Mouse (Mus musculus) inflammation-experienced regulatory T-cells, adult 6 months (primary cell): Measurements from ENCODE around the gene Hmgb2. TPM values are rescaled to one million over a fixed set of nuclear protein-coding genes. Genes with fewer than 3 reads are reported as not detected.
"Not testable (repeated sequence)": the region's sequence is repeated elsewhere in the genome, so short reads cannot be mapped to it uniquely, and the experiment has no call there.

ENCODE experiments used
- ATAC-seq: one replicate; pipeline ENCODE4 v1.8.0; 2017
- polyA plus RNA-seq, 3 experiments: library from polyadenylated mRNA; unstranded; fragments of 100-300 nt; shearing (Covaris generic); gene quantifications; one replicate each; pipeline ENCODE4 v1.2.1; 2017

Gene Hmgb2
- polyA plus RNA-seq, 3 experiments from 2014 or later = 206 to 1,205 (median 248) TPM

DNA sequence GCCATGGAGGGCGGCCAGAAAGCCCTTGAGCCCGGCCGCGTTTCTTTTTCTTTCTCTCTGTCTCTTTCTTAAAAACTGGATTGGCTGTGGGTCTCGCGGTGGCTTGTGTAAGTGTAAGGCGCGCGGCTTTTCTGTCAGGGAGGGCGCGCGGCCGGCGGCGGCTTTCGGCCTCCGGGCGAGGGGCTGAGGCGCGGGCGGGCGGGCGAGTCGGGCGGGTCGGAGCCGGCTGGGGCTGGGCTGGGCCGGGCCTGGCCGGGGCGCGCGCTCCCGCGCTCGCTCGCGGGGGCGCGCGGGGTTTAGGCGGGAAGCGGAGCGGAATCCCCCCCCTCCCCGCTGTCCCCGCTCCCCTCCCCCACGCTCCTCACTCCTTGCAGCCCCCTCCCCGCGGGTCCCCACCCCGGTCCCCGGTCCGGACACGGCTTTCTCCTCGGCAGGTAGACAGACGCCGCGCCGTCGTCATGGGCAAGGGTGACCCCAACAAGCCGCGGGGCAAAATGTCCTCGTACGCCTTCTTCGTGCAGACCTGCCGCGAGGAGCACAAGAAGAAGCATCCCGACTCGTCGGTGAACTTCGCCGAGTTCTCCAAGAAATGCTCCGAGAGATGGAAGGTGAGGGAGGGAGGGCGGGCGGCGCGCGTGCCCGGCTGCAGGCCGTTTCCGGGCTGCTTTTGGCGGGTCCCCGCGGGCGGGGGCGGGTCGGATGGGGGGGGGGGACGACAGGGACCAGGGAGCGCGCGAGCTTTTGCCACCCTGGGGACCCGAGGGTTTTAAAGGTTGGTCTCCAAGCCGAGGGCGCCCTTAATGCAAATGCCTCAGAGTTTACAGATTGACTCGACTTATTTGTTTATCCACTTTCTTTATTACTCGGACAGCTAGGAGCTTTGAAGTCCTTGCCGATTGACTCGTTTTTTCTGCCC is 692 bp downstream of the Hmgb2 start:
- peak; percentile 6 for ATAC-seq

DNA sequence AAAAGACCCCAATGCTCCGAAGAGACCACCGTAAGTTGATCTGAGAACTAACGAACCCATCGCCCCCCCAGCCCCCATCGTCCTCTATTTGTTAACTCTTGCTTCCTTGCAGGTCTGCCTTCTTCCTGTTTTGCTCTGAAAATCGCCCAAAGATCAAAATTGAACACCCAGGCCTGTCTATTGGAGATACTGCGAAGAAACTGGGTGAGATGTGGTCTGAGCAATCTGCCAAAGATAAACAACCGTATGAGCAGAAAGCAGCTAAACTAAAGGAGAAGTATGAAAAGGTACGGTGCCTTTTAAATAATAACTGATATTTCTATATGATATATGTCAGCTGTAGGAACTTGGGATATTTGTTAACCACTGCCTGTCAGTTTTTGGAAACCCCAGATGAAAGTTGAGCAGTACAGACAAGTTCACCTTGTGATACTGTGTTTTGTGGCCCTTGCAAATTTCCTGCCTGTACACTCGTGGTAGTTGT is 1.5 kb downstream of the Hmgb2 start:
- ATAC-seq = not testable (repeated sequence)

DNA sequence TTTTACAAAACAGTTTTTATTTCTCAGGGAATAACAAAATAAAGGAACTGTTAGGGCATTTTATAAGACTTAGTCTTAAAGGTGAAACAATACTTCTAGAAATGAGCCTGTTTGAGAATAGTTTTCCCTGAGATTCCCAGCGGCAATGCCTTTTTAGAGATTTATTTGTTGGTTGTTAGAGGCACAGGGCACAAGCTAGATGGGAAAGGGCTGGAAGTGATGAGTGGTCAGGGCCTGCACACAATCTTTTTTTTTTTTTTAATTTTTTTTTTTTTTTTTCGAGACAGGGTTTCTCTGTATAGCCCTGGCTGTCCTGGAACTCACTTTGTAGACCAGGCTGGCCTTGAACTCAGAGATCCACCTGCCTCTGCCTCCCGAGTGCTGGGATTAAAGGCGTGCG is 5.0 kb downstream of the Hmgb2 start:
- not testable (repeated sequence) for ATAC-seq

DNA sequence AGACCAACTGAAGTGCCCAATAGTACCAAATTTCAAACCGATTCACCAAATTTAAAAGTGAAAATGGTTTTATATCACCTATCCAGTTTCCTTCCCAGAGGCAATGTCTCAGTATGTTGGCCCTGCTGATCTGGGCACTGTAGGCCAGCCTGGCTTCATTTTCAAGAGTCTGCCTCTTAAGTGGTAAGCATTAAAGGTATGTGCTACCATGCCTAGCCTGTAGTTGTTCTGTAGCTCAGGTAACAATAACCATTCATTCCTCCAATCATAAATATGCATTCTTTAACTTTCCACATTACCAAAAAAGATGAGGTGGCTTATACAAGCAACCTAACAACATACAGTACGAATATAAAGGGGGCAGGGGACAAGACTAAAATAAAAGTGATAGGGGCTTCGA is 6.0 kb downstream of the Hmgb2 start:
- no peak for ATAC-seq

DNA sequence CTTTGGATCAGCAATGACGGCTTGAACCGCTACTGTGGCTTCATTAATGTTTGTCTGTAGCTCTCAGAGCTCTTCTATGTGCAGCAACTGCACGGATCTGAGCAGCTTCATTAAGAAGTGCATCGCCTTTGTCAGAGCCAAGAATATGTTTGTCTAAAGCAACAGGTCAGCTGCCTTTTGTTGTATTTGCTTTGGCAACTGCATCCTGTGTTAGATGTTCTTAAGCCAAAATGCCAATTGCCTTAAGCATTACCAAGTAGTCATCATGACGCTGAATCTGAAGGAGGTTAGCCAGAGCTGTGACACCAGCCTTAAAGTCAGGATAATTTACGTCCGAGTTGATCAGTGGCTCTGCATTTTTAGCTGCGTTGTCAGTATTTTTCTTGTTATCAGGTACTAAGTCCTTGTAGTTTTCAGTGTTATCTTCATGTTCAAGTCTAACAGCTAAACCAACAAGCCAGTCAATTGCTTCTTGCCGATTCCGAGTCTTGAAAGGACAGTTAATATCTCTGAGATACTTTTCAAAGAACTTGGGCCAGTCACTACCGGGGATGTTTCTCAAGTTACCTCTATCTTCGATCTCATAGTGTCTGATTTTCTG is 8.6 kb downstream of the Hmgb2 start:
- no peak for ATAC-seq

DNA sequence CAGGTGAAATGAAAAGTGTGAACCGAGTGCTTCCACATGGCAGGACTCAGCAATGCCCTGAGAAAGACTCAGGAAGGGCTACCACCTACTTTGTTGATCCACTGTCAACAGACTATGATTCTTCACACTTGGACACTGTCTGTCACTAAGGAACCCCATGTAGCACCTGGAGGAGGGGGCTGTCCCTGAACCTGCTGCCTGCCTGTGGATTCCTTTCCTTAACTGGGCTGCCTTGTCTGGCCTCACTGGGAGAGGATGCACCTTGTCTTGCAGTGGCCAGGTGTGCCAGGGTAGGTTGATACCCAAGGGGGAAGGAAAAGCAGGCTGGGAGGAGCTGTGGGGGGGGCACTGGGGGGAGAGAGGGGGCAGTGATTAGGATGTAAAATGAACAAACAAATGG is 16.3 kb downstream of the Hmgb2 start:
- no peak for ATAC-seq

DNA sequence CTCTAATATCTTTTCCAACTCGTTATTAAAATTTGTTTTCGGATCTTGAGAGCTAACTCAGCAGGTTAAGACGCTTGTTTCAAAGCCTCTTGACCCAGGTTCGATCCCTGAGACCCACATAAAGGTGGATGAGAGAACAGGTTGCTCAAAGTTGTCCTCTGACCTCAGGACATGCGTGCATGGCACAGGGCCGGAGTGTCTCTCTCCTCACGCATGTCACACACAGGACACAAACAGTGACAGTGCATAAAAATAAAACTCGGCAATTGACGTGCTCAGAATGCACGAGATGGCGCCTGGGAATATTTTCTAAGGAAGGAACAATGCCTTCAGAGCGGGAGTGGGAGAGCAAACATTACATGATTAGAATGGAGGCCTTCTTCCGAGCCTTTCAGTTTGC is 18.5 kb downstream of the Hmgb2 start:
- no peak for ATAC-seq

DNA sequence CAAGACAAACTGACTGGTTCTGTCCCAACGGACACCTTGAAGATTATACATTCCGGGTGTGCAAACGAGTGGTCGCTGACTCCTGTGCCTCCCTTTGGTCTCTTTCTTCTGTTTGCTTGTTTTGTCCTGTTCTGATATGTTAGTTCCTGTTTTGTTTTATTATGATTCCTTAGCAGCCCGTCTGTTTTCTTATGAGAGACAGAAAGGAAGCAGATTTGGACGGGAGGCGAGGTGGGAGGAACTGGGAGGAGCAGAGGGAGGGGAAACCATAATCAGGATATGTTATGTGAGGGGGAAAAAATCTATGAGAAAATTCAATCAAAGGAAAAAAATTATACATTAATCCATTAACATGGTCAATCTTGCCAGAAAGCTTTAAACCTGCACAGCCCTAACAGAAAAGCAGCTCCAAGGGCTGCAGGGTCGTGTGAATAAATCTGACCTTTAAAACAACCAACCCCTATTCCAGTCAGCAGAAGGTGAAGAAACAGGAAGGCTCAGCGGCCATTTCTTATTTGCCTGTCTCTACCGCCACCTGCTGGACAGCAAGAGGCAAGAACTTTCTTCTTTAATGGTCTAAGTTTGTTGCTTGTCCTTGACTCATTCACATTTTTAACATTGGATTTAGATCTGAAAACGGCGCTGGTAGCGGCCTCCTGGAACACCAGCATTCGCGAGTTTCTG is 19.1 kb downstream of the Hmgb2 start:
- ATAC-seq = peak; percentile 88

DNA sequence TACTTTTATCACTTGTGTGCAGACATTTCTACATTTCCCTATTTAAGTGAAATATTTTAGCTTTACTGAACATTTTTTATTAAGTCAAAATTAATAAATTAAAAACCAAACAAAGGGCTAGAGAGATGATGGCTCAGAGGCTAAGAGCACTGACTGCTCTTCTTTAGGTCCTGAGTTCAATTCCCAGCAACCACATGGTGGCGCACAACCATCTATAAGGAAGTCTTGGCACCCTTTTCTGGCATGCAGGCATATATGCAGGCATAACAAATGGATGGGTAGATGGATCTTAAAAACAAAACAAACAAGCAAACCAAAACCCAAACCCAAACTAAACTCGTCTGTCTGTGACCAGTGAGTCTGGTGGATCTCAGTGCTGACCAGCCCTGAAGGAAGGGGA is 20.5 kb downstream of the Hmgb2 start:
- ATAC-seq = no peak

DNA sequence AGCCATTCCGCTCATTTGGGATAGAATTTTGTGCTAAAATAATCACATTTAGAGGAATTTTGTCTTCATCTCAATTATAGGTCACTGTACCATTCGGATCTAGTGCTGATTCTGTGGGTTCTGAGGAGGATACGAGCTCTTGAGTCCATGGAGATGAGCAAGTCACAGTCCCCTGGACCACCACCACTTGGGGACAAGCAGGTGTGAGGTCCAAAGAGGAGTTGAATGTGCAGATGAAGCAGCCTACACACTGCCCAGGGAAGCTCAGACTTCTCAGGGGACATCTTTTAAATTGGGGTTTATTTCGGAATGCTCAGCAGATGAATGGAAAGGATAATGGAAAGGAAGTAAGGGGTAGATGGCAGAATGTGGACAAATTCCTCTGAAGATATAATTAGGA is 21.4 kb downstream of the Hmgb2 start:
- ATAC-seq = no peak

DNA sequence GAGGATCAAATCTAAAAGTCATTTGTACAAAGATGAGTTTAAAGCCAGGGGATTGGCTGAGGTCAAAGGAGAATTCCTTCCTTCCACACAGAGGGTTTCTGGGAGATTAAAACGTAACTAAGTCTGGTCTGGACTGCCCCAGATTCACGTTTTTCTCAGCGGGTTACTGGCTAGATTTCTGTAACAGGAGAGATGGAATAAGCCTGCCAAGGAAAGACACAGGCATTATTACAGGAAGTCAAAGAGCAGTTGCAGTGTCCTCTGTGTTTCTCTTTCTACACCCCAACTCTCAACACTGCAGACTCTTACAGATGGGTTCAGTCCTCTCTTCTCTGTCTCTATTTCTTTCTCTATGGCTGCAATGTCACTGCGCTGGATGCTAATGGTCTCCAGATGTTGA is 22.8 kb downstream of the Hmgb2 start:
- no peak for ATAC-seq

DNA sequence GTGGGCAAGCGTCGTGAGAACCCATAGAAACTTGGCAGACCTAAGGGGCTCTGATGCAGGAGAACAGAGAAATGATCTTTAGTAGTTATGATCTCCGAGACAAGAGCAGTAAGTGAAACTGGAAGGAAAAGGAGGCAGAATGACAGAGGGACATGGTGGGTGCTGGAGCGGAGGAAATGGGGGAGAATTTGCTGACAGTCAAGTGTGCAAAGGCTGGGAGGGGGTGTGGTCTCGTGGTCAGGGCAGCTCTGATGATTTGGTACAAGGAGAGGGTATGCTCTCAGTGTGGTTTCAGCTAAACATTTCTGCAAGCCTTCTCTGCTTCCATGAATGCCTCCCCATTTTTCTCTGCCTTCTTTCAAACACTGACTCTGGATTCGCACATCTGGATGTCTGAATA is 24.5 kb downstream of the Hmgb2 start:
- ATAC-seq = no peak

DNA sequence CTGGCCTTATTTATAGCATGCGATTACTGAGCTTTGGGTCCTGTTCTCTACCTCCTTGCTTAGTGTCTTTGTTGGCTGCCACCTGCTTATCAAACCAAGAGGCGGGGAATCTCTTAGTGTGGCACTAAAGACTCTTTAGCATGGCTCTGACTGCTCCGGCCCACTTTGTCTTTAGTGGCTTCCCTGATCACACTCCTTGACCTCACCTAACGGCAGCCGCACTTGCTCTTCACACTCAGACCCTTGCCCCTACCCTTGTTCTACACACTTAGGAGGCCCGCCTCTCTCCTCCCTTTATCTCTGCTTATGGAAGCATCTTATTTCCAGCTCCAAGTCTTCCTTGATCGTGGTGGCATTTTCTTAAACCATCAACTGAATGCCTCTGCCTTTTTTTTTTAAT is 26.9 kb downstream of the Hmgb2 start:
- ATAC-seq = no peak

DNA sequence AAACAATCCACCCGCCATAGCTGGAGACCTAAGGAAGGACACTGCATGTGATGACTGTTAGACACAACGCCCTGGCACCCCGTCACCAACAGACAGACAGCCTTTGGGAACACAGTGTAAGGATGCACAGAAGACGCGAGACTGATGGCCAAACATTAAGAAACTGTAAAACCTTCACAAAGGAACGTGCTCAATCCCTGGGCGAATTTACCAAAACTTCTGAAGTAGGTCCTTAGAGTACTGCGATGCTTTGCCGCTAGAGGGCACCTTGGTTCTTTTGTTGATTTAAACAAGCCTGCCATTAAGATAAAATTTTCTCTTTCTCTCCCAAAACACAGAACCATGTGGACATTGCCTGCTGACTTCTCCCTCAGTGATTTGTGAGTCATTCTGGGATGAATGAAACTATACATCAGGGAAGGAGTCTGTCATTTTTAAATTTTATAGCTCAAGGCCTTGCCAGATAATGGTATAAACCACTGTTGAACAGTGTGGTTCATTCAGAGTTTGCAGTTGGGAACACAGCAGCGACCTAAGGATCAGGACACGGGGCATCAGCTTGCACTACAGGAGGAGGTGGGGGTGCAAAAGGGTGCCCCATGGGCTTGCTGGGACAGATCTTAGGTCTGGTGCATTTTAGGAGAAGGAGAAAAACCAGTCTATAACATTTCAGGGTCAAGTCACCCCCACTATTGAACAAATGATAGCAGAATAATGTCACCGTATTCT is 28.6 kb downstream of the Hmgb2 start:
- peak; percentile 82 for ATAC-seq

DNA sequence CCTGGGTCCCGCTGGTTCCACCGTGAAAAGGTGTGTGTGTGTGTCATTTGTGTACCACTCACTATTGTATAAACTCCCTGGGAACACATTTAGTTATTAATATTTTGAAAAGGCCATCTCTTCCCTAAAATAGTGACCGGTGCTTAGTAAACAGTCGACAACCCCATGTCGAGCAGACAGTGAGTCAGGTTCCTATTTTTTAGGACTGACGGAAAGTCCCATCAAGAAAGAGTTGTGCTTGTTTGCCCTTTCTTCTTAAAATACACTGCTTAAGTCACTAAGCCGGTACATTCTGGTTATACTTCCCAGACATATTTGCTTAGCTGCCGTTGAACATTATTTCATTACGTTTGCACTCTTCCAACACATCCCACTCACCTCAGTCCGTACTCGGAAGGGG is 29.2 kb downstream of the Hmgb2 start:
- no peak for ATAC-seq

DNA sequence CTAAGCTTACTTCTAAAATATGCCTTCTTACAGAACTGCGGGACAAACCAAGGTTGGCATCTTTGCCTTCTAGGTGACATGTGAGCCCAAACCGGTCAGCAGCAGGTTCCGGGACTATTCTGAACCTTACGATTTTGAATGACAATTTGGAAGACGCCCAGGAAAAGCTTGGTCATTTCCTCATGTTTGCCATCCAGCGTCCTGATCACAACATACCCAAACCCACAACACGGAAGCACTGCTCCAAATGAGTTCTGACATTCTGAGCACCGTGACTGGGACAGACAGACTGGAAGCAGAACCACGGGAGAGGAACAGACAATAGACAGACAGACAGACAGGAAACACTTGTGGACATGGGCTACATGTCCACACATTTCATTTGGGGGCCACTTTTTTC is 29.7 kb downstream of the Hmgb2 start:
- no peak for ATAC-seq

DNA sequence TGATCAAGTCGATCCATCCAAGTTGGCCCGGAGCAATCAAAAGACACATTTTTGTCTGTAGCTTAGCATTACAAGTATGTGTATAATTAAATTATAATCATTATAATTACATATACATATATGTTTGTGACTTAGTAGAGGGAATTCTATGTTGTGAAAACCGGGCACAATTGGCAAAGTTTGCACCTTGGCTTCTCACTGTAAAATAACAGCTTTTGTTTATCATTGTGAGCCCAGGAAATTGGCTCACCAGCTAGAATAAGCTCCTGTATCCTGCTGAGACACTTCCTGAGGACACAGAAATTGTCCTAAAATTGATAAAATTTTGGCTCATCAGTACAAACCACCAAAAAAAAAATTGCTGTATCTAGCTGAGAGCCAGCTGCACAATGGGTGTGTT is 34.7 kb downstream of the Hmgb2 start:
- ATAC-seq = no peak

DNA sequence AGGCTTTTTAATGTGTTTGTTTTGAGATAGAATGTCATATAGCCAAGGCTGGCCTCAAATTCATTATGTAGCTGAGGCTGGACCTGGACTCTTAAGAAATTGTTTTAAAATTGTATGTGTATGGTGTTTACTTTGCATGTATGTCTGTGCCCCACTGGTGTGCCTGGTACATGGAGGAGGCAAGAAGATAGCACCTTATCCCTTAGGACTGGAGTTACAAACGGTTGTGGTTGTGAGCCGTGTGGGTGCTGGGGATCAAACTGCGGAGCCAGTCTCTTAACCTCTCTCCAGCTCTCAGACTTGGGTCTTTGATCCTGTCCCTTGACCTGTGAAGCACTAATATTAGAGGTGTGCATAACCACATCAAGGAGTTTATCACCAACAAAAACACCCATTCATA is 35.1 kb downstream of the Hmgb2 start:
- no peak for ATAC-seq

DNA sequence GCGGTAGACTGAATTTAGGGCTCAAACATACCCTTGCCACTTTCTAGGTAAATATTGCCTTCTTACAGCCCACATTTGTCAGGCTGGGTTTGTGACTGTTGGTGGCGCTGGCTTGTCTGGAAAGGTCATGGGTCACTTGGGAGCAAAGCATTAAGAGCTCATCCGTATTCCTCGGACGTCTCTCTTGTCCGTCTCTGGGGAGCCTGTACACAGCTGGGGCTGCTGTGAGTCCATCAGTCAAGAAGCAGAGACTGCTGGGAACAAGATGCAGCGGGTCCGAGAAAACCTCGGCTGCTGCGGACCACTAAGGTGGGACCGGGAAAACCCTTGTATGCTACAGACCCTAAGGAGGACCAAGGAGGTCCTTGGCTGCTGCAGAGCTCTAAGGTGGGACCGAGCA is 35.9 kb downstream of the Hmgb2 start:
- no peak for ATAC-seq

DNA sequence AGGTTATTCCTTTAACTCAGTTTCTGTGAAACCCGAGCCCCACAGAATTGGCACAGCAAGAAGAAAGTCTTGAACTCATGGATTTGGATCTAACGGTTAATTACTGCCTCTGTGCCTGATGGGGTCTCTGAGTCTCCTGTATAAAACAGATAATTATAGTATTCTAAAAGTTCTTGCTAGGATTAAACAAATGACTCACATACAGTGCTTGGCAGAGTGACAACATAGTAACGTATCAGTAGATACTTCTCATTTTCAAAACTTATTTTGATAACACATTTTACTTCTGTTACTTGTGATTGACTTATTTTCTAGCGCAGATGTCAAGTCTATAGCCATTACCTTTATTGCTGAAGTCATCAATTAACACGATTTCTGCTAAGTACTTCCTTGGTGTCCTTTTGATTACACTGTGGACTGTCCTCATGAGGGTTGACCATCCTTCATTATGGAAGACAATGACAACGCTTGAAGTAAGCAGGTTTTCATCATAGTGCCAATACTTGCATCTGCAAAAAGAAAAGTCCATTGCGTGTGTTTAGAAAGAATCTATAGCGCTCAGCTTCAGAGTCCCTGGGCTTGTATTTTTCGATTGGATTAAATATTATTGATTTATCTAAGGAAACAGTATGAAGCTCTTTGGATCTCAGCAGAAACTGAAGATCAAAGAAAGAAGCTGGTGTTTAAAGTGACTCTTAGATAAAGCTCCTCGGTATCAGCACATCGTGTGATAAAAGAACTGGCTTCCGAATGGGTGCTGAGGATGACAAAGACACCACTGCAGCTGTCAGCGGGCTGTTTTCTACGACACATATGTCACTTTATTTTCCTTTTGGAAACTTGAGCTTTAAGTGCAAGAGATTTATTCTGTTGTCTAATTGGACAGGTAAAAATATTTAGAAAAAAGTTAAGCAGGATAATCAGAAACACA is 40.7 kb downstream of the Hmgb2 start:
- ATAC-seq = no peak

DNA sequence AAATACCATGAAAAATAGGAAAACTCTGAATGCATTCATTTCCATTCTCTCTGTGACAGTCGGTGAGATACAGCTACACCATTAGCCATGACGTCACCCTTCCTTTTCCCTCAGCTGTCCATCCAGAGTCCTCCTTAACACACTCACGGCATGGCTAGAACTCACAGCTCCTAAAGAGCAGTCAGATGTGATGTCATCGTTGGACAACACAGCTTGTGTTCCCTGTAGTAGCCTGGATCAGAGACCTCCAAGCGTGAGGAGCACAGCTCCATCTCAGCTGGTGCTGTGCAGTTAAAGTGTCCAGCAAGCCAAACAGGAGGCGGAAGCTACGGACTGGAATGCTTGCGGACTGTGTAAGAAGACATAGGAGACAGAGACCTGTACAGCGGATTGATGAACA is 49.2 kb downstream of the Hmgb2 start:
- no peak for ATAC-seq

DNA sequence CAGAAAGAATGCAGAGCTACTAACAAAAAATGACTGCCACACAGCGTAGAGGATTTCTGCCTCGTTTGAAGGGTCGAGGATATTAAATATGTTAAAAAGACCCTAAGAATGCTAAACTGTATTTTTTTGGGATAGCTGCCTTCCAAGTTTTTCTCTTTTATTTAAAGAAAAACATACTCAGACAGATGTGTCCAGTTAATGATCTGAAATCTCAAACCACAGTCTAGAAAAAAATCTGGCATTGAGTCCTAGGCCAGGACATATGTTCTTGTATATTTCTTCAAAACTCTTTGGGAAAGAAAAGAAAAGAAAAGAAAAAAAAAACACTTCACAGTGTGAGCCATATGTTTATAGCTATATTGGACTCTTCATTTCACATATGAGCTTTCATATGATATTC is 51.0 kb downstream of the Hmgb2 start:
- ATAC-seq = no peak
